Mouse (Mus musculus) kidney, adult 9 months (tissue): ENCODE data around the gene Slc44a4.
"Not testable (repeated sequence)": the region's sequence is repeated elsewhere in the genome, so short reads cannot be mapped to it uniquely, and the experiment has no call there.

Experiments used
- DNase-seq: peaks from one replicate; pipeline ENCODE4 v3.0.0; 2022

The Slc44a4 gene

GRCm38 (mm10) chr17:34962841-34963240, 48.6 kb downstream of the Slc44a4 start:
- DNase-seq, result no peak

DNA sequence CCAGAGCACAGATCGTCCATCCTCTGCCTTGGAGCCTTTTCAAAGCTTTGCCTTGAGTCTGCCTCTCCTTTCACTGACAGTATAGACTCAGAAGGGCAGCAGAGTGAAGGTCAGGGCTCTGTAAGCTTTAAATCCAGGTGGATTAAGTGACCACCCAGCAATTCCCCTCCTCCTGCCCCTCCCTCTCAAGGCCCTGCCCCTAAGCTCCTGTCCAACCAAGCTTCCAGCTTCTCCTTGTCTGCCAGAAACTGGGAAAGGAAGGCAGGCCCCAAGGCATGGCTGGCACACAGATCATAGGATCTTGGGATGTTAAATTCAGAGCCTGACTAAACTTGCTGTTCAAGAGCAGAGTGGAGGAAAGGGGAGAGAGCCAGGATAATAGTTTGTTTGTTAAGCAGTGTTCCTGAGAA, 50.4 kb downstream of the Slc44a4 start:
- DNase-seq, result peak; percentile 69

DNA sequence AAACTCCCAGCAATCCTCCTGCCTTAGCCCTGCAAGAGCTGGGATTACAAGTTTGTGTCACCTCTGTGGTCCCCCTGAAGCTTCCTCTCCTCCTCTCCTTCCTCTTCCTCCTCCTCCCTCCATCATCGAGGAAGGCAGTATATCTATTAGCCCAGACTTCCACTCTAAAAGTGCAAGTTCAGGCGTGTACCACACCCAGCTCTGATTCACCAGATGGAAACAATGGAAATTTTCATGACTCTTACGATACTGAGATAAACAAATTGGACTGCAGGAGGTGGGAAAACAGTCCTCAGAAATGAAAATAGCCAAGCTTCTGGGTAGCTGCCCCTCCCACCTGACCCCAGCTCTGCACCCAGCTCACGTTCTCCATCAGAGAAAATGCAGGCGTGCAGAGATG, 51.4 kb downstream of the Slc44a4 start:
- DNase-seq, result no peak

DNA sequence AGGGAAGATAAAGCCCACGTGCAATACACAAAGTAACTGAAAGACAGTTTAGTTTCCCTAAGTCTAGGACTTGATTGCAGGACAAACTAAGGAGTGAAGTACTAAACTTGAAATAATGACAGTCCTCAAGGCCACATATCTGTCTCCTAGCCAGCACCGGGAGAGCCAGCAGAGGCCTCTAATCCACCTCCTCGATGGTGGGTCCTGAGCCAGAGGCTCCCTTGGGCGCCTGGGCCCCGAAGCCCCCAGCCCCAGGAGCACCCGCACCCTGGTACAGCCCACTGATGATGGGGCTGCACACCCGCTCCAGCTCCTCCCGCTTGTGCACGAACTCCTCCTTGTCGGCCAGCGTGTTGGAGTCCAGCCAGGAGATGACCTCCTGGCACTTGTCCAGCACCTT, 55.6 kb downstream of the Slc44a4 start, which contains the start of gene Gm20481:
Gene Gm20481, plus strand, starts transcription at position 91 of the 400 bp plus-strand sequence.
- not testable (repeated sequence) for DNase-seq

DNA sequence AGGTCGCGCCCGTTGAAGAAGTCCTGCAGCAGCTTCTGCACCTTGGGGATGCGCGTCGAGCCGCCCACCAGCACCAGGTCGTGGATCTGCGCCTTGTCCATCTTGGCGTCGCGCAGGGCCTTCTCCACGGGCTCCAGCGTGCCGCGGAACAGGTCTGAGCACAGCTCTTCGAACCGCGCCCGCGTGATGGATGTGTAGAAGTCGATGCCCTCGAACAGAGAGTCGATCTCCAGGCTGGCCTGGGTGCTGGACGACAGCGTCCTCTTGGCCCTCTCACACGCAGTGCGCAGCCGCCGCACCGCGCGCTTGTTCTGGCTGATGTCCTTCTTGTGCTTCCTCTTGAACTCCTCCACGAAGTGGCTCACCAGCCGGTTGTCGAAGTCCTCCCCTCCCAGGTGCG, 56.6 kb downstream of the Slc44a4 start:
- DNase-seq, result peak; percentile 3

- DNase-seq, result not testable (repeated sequence)
Observed at GRCm38 (mm10) chr17:34971694-34972068, 57.4 kb downstream of the Slc44a4 start.

DNA sequence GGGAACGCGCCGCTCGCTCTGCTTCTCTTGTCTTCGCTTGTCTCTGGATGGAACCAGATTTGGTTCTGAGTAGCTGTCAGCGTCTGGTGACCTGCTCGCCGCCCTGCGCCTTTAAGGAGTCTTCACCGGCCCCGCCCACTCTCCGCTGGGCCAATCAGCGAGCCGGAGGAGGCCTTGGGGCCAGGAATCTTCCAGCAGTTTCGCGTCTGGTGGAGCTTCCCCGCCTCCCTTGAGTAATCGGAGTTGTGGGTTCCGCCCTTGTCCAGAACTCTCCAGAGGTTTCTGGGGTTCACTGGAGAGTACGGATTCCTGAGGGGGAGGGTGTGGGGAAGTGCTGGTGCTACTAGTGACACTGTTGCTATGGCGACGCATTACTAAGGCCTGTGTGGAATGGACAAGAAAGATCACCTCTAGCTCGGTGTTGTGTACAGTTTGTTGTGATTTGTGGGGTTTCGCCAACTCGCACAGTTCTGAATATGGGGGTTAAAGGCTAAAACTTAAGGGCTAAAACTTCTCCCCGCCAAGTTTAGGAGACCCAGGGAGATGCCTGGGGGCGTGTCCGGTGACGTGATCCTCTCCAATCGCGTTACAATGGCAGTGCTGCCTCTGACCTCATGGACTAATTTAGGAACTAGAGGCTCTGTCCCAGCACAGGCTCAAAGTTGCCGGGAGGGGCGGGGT, 57.9 kb downstream of the Slc44a4 start, which contains the start of the genes Hspa1a and Hspa1l:
Gene Hspa1a, minus strand, starts transcription at position 88 of the 681 bp plus-strand sequence.
Gene Hspa1l, plus strand, starts transcription at position 635 of the 681 bp plus-strand sequence.
- peak; percentile 95 for DNase-seq

DNA sequence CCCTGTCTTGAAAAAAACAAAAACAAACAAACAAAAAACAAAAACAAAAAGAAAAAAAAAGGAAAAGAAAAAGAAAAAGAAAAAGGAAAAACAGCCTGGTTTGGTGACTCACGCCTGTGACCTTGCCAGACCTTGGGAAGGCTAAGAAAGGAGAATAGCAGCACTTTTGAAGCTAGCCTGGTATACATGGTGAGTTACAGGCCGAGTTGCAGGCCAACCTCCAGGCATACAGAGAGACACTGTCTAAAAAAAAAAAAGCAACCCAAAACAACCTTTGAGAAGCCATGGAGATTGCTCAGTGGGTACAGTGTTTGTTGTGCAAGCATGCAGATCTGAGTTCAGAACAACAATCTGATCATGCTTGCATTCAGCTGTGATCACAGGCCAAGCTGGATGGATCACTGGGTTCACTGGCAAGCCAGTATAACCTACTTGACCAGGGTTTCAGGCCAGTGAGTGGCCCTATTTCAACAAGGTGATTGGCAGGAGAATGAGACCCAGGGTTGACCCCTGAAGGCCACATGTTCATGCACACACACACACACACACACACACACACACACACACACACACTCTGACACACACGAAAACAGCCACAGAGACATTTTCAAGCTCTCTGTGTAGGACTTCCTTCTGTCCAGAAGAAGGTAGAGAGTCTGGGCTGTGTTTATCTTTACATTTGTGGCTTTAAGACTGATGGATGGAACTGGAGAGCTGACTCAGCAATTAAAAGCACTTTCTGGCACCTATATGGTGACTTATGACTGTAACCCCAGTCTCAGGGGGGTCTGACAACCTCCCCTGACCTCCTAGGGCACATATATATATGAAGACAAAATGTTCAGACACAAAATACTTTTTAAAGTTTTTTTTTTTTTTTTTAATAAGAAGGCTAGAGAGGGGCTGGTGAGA, 61.6 kb downstream of the Slc44a4 start:
- DNase-seq, result no peak

DNA sequence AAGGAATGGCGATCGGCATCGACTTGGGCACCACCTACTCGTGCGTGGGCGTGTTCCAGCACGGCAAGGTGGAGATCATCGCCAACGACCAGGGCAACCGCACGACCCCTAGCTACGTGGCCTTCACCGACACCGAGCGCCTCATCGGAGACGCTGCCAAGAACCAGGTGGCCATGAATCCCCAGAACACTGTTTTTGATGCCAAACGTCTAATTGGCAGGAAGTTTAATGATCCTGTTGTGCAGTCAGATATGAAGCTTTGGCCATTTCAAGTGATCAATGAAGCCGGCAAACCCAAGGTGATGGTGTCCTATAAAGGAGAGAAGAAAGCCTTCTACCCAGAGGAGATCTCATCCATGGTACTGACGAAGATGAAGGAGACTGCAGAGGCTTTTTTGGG, 62.7 kb downstream of the Slc44a4 start:
- no peak for DNase-seq

DNA sequence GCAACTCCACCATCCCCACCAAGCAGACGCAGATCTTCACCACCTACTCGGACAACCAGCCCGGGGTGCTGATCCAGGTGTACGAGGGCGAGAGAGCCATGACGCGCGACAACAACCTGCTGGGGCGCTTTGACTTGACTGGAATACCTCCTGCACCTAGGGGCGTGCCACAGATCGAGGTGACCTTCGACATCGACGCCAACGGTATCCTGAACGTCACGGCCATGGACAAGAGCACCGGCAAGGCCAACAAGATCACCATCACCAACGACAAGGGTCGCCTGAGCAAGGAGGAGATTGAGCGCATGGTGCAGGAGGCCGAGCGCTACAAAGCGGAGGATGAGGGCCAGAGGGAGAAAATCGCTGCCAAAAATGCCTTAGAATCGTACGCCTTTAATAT, 64.0 kb downstream of the Slc44a4 start:
- no peak for DNase-seq

DNA sequence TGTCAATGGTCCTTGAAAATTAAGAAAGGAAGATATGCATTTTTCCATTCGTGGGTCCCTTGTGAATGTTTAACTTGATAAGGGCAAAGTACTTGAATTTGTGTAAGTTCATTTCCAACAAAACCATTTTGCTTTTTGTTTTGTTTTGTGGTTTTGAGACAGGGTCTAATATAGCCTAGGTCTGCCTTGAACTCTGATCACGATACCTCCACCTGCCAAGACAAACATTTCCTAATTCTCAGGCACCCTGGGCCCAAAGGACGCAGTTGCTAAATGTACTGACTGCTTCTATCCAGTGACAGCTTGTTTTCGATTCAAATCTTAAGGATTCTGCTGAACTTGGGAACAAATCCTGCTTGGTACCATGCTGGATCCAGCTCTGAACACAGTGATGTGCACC, 65.4 kb downstream of the Slc44a4 start:
- DNase-seq, result no peak
